Mouse (Mus musculus) hindbrain, embryonic 16.5 days (tissue): ENCODE data around the gene Riok2. TPM values are rescaled to one million over a fixed set of nuclear protein-coding genes. Genes with fewer than 3 reads are reported as not detected.

Experiments used
- ATAC-seq: fragments of 200-750 bp; cut with Nextera tagmentation; 2 replicates; pipeline ENCODE4 v1.8.0; 2017; ENCODE audit warnings: moderate TSS enrichment, moderate library complexity
- H3K27ac ChIP-seq: fragments of 300-500 bp; sonication (generic); 2 replicates; pipeline ENCODE4 v1.5.1; 2014; ENCODE audit warnings: low read depth, mild to moderate bottlenecking, control low read depth, low read length, moderate library complexity
- H3K27me3 ChIP-seq: fragments of 300-500 bp; sonication (generic); replicated peaks from 2 replicates; pipeline ENCODE4 v1.6.1; 2014; ENCODE audit warnings: low read length; ENCODE audit not compliant: control insufficient read depth, insufficient read depth
- H3K36me3 ChIP-seq: fragments of 300-500 bp; sonication (generic); 2 replicates; pipeline ENCODE4 v1.6.1; 2014; ENCODE audit warnings: mild to moderate bottlenecking, low read length, moderate library complexity, mixed read lengths; ENCODE audit not compliant: control insufficient read depth, insufficient read depth
- H3K4me1 ChIP-seq: fragments of 300-500 bp; sonication (generic); 2 replicates; pipeline ENCODE4 v1.6.1; 2014; ENCODE audit warnings: low read depth, low read length; ENCODE audit not compliant: control insufficient read depth, insufficient read depth
- H3K4me2 ChIP-seq: fragments of 300-500 bp; sonication (generic); 2 replicates; pipeline ENCODE4 v1.6.1; 2014; ENCODE audit warnings: mild to moderate bottlenecking, low read length, control low read depth, moderate library complexity
- H3K4me3 ChIP-seq: fragments of 300-500 bp; sonication (generic); 2 replicates; pipeline ENCODE4 v1.5.1; 2014; ENCODE audit warnings: mild to moderate bottlenecking, low read length, control low read depth, moderate library complexity
- H3K9ac ChIP-seq: fragments of 300-500 bp; sonication (generic); 2 replicates; pipeline ENCODE4 v1.6.1; 2014; ENCODE audit warnings: low read depth, mild to moderate bottlenecking, control low read depth, low read length, moderate library complexity
- H3K9me3 ChIP-seq: fragments of 300-500 bp; sonication (generic); 2 replicates; pipeline ENCODE4 v1.6.1; 2014; ENCODE audit warnings: mild to moderate bottlenecking, low read length, moderate library complexity; ENCODE audit not compliant: control insufficient read depth
- whole genome bisulfite sequencing: fragments of 180-500 bp; shearing (Covaris S2); extraction: QIAGEN DNeasy Blood & Tissue Kit; methylation state at CpG from one replicate; pipeline ENCODE4 v1.1.7; 2014; 5-methylcytosine and 5-hydroxymethylcytosine counted together
- polyA plus RNA-seq: library from polyadenylated mRNA; unstranded; fragments of >200 nt; fragmentation: Nextera tagmentation; extraction: Ambion mirVana; gene quantifications from 2 replicates; pipeline ENCODE4 v1.2.1, GENCODE M21; 2015

Riok2 gene
- polyA plus RNA-seq, 1 experiment from 2014 or later, result 21.2 TPM

GRCm38 (mm10) chr17:17424609-17425307 lies 50.6 kb downstream of the Riok2 start:
- no peak overlapping the region for H3K9ac ChIP-seq
- H3K27ac ChIP-seq, result no peak overlapping the region
- H3K4me1 ChIP-seq, result no peaks in the 10 kb centered on the region
- no peak overlapping the region for H3K4me3 ChIP-seq
- H3K27me3 ChIP-seq, result no peaks in the 10 kb centered on the region
- ATAC-seq, result no peak
- H3K36me3 ChIP-seq, result no peaks in the 10 kb centered on the region
- H3K4me2 ChIP-seq, result no peak overlapping the region
- 33% methylated on average over 4 of the region's 4 CpGs for WGBS
- H3K9me3 ChIP-seq, result no peaks in the 10 kb centered on the region

GRCm38 (mm10) chr17:17425308-17425813 lies 51.3 kb downstream of the Riok2 start:
- Histone ChIP-seq H3K9ac (no peak overlapping the region), H3K27me3 (no peaks in the 10 kb centered on the region), H3K36me3 (no peaks in the 10 kb centered on the region), H3K27ac (no peak overlapping the region), H3K4me1 (no peaks in the 10 kb centered on the region), H3K4me2 (no peak overlapping the region), H3K9me3 (no peaks in the 10 kb centered on the region), H3K4me3 (no peak overlapping the region)
- no peak for ATAC-seq
- 26% methylated on average over 4 of the region's 4 CpGs for WGBS

GRCm38 (mm10) chr17:17425906-17426305 lies 51.8 kb downstream of the Riok2 start:
- Histone ChIP-seq H3K27ac (no peak overlapping the region), H3K9me3 (no peaks in the 10 kb centered on the region), H3K27me3 (no peaks in the 10 kb centered on the region), H3K36me3 (no peaks in the 10 kb centered on the region), H3K4me1 (no peaks in the 10 kb centered on the region), H3K9ac (no peak overlapping the region), H3K4me3 (no peak overlapping the region), H3K4me2 (no peak overlapping the region)
- 67% methylated on average over 3 of the region's 3 CpGs for WGBS
- ATAC-seq, result no peak

DNA sequence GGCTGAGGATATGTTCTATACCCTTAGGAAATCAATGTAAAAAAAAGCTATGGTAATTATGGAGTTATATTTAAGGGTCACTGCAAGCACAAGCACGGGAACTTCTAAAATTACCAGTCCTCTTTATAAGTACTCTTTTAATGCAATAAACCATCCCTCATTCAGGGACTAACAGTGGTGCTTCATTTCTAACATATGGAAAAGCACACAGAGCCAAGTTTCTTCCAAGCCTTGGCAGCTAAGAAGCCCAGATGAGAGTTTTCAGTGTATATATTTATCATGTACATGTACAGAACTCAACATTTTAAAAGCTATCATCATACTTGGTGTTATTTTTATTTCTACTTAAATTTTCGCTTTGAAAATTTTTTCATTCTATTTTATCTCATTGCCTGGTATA lies 54.8 kb downstream of the Riok2 start:
- ATAC-seq, result no peak

DNA sequence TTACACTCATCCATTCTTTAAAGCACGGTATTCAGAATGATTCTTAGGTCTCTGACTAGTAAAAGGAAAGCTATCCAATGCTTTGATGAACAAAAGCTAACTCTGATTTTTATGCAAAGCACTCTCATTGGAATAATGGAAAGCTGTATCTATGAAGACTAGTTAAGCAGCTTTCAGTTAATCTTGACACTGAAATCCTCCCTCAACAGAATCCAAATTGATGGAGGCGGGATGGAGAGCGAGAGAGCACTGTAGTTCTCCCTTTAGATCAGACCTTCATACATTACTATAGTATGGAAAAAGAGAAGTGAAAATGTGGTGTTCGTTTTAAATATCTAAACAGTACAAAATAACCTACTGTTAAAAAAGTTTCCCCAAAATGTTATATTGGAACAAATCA lies 59.6 kb downstream of the Riok2 start:
- Histone ChIP-seq H3K9me3 (no peaks in the 10 kb centered on the region), H3K4me2 (no peak overlapping the region), H3K27me3 (no peaks in the 10 kb centered on the region), H3K36me3 (no peaks in the 10 kb centered on the region), H3K27ac (no peak overlapping the region), H3K4me1 (no peaks in the 10 kb centered on the region), H3K4me3 (no peak overlapping the region), H3K9ac (no peak overlapping the region)
- 68% methylated on average over 4 of the region's 4 CpGs for WGBS
- no peak for ATAC-seq

More for the DNA sequence above, 54.8 kb downstream of the Riok2 start:
- Histone ChIP-seq H3K4me2 (no peak overlapping the region), H3K4me1 (no peaks in the 10 kb centered on the region), H3K9ac (no peak overlapping the region), H3K27me3 (no peaks in the 10 kb centered on the region), H3K9me3 (no peaks in the 10 kb centered on the region), H3K27ac (no peak overlapping the region), H3K36me3 (no peaks in the 10 kb centered on the region), H3K4me3 (no peak overlapping the region)
- 86% methylated on average over 2 of the region's 2 CpGs for WGBS

DNA sequence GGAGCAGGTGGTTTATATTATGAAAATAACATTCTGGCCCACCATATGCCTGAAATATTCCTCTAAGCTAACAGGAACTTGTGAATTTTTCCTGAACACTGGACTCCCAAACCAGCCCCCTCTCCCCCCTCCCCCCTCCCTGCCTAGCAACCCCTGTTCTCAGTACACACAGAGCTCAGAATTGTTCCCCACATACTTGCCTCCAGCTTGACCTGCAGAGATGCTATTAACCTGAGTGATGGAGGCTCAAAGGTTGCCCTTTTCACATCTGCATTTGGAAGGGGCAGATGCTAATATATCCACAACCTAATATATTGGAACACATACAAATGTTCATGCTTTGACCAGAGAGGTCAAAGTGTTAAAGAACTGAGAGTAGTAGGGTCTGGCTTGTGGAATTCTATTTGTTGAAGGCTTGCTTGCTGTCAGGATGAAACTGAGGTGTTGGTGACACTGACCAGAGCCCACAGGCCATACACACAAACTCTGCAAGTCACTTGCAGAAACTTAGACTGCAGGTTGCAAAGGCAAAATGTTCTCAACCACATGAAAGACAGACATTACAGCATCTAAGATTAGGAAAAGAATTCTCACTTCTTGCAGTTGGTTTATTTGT lies 64.6 kb downstream of the Riok2 start:
- no peak overlapping the region for H3K27ac ChIP-seq
- no peaks in the 10 kb centered on the region for H3K36me3 ChIP-seq
- H3K27me3 ChIP-seq, result no peaks in the 10 kb centered on the region
- H3K9ac ChIP-seq, result no peak overlapping the region
- H3K4me3 ChIP-seq, result no peak overlapping the region
- no peak for ATAC-seq
- H3K4me1 ChIP-seq, result no peaks in the 10 kb centered on the region
- no peaks in the 10 kb centered on the region for H3K9me3 ChIP-seq
- H3K4me2 ChIP-seq, result no peak overlapping the region

- no peaks in the 10 kb centered on the region for H3K36me3 ChIP-seq
- H3K4me2 ChIP-seq, result no peak overlapping the region
- no peak overlapping the region for H3K9ac ChIP-seq
- no peak overlapping the region for H3K4me3 ChIP-seq
- H3K4me1 ChIP-seq, result no peaks in the 10 kb centered on the region
- H3K9me3 ChIP-seq, result no peaks in the 10 kb centered on the region
- WGBS, result 49% methylated on average over 4 of the region's 4 CpGs
- ATAC-seq, result no peak
- H3K27ac ChIP-seq, result no peak overlapping the region
- H3K27me3 ChIP-seq, result no peaks in the 10 kb centered on the region
These were observed 67.9 kb downstream of the Riok2 start for GRCm38 (mm10) chr17:17441876-17442498.

- Histone ChIP-seq H3K27me3 (no peaks in the 10 kb centered on the region), H3K9me3 (no peaks in the 10 kb centered on the region), H3K4me2 (no peak overlapping the region), H3K9ac (no peak overlapping the region), H3K4me1 (peaks cover 3% of the 10 kb centered on the region), H3K4me3 (no peak overlapping the region), H3K36me3 (no peaks in the 10 kb centered on the region), H3K27ac (no peak overlapping the region)
- 86% methylated on average over 3 of the region's 3 CpGs for whole genome bisulfite sequencing
- no peak for ATAC-seq
These were observed 70.3 kb downstream of the Riok2 start for GRCm38 (mm10) chr17:17444297-17444886.
